Mouse (Mus musculus) heart, postnatal 25 days (tissue): ENCODE data around the gene Add2. TPM values are rescaled to one million over a fixed set of nuclear protein-coding genes. Genes with fewer than 3 reads are reported as not detected.

ENCODE experiments used
- DNase-seq: peaks from one replicate; pipeline ENCODE4 v3.0.0; 2022; ENCODE audit warnings: low spot score
- intact Hi-C: fragments of 180-260 bp; cut with DNase I; formaldehyde crosslinking; loops from one replicate; pipeline ENCODE4 v1.15.1; 2025
- total RNA-seq, 2 experiments: library from RNA; stranded (reverse); gene quantifications; 2 replicates each; pipeline ENCODE4 v1.2.3; 2021

The Add2 gene
- total RNA-seq, 2 experiments from 2014 or later: 0.29 to 0.31 TPM

GRCm38 (mm10) chr6:86125761-86126160 is 97.3 kb downstream of the Add2 start:
- intact Hi-C loops: loop anchor here (5.0 kb wide), 1 partner anchor 277 kb away; the partner anchor contains the start of gene Tia1
- no peak for DNase-seq

GRCm38 (mm10) chr6:86126953-86127581 is 98.6 kb downstream of the Add2 start:
- intact Hi-C loops: loop anchor here (5.0 kb wide), 1 partner anchor 275 kb away; the partner anchor contains the start of gene Tia1

GRCm38 (mm10) chr6:86128504-86128903 is 100.0 kb downstream of the Add2 start:
- DNase-seq: no peak
- intact Hi-C loops: loop anchor here (2.0 to 5.0 kb wide), 2 partner anchors 236 to 274 kb away; partner anchors contain the start of genes Fam136a and Tia1

More at GRCm38 (mm10) chr6:86126953-86127581, 98.6 kb downstream of the Add2 start:
- no peak for DNase-seq

- intact Hi-C loops: loop anchor here (2.0 to 5.0 kb wide), 2 partner anchors 235 to 272 kb away; partner anchors contain the start of genes Fam136a and Tia1
- DNase-seq: no peak
Observed at GRCm38 (mm10) chr6:86129872-86130498, 101.5 kb downstream of the Add2 start.

- intact Hi-C loops: no loop called here
- DNase-seq: no peak
Observed at GRCm38 (mm10) chr6:86133882-86134281, 105.4 kb downstream of the Add2 start.

GRCm38 (mm10) chr6:86136206-86136605 is 107.7 kb downstream of the Add2 start:
- intact Hi-C loops: no loop called here
- no peak for DNase-seq

GRCm38 (mm10) chr6:86141284-86141683 is 112.8 kb downstream of the Add2 start:
- no peak for DNase-seq
- intact Hi-C loops: loop anchor here (5.0 kb wide), 2 partner anchors 221 to 261 kb away; partner anchors contain the start of gene Tia1

- intact Hi-C loops: loop anchor here (5.0 kb wide), 2 partner anchors 220 to 260 kb away; partner anchors contain the start of gene Tia1
- DNase-seq: no peak
Observed at GRCm38 (mm10) chr6:86141820-86142219, 113.3 kb downstream of the Add2 start.

- DNase-seq: no peak
- intact Hi-C loops: loop anchor here (5.0 kb wide), 2 partner anchors 217 to 257 kb away; partner anchors contain the start of gene Tia1
Observed at GRCm38 (mm10) chr6:86144986-86145385, 116.5 kb downstream of the Add2 start.

- intact Hi-C loops: no loop called here
Observed at GRCm38 (mm10) chr6:86148518-86148917, 120.0 kb downstream of the Add2 start.

GRCm38 (mm10) chr6:86149001-86149400 is 120.5 kb downstream of the Add2 start:
- intact Hi-C loops: no loop called here
- DNase-seq: no peak

More at GRCm38 (mm10) chr6:86148518-86148917, 120.0 kb downstream of the Add2 start:
- DNase-seq: no peak

GRCm38 (mm10) chr6:86152676-86153075 is 124.2 kb downstream of the Add2 start:
- DNase-seq: no peak
- intact Hi-C loops: no loop called here

GRCm38 (mm10) chr6:86153436-86153990 is 125.0 kb downstream of the Add2 start:
- intact Hi-C loops: no loop called here
- peak; percentile 43 for DNase-seq

- DNase-seq: no peak
- intact Hi-C loops: no loop called here
Observed at GRCm38 (mm10) chr6:86154006-86154405, 125.5 kb downstream of the Add2 start.

- DNase-seq: no peak
- intact Hi-C loops: no loop called here
Observed at GRCm38 (mm10) chr6:86154481-86154880, 126.0 kb downstream of the Add2 start.

GRCm38 (mm10) chr6:86157253-86158234 is 129.1 kb downstream of the Add2 start:
- DNase-seq: no peak
- intact Hi-C loops: no loop called here

GRCm38 (mm10) chr6:86160878-86161277 is 132.4 kb downstream of the Add2 start:
- no peak for DNase-seq
- intact Hi-C loops: no loop called here

- no peak for DNase-seq
- intact Hi-C loops: no loop called here
Observed at GRCm38 (mm10) chr6:86161586-86161985, 133.1 kb downstream of the Add2 start.

- DNase-seq: no peak
- intact Hi-C loops: no loop called here
Observed at GRCm38 (mm10) chr6:86164028-86164427, 135.5 kb downstream of the Add2 start.

GRCm38 (mm10) chr6:86166426-86166825 is 137.9 kb downstream of the Add2 start:
- intact Hi-C loops: no loop called here
- no peak for DNase-seq
